Mouse (Mus musculus): ENCODE results near the gene Pde4d. TPM values are rescaled to one million over a fixed set of nuclear protein-coding genes. Genes with fewer than 3 reads are reported as not detected.

The Pde4d gene
- polyA plus RNA-seq, 1 experiment: 15.1 TPM

DNA sequence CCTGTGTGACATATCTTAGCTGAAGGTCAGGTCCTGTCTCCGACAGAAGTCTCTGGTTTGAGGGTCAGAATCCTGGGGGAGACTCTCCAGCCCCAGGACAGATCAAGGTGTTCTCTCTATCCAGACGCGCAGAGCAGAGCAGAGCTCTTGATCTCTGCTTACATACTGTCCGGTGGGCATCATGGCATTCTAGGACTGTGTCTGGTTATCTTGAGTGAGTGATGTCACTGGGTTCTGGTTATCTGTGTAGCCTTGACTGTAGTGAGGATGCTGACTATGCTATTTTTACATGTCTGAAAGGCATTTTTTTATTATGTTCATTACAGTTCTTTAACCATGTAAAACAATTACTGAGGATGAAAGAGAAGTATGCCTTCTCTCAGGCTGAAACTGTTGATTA lies 797.3 kb downstream of the Pde4d start:
- no peaks in the 10 kb centered on the region for H3K79me2 ChIP-seq (ENCODE audit: control insufficient read depth, insufficient read depth)
- TF ChIP-seq FOSL1 (IDR thresholded peaks at IDR 0.05; ENCODE audit: insufficient read depth, low read length, poor library complexity, severe bottlenecking): no peak
- no peak for TF ChIP-seq CTCF (IDR thresholded peaks at IDR 0.05; ENCODE audit: control insufficient read depth, insufficient read depth, insufficient read length)
- no peak for TF ChIP-seq MYOG (IDR thresholded peaks at IDR 0.05; ENCODE audit: control insufficient read depth, extremely low read depth, insufficient read length)
- no peak for TF ChIP-seq CEBPB (IDR thresholded peaks at IDR 0.05; ENCODE audit: low read depth)
- no peak for TF ChIP-seq MYOD1 (IDR thresholded peaks at IDR 0.05; ENCODE audit: control insufficient read depth, insufficient read length, low read depth)
- TF ChIP-seq MAX (IDR thresholded peaks at IDR 0.05): no peak
- no peak for TF ChIP-seq USF1 (IDR thresholded peaks at IDR 0.05; ENCODE audit: low read depth)
- no peak overlapping the region for H3K4me3 ChIP-seq (ENCODE audit: insufficient read depth, poor library complexity, severe bottlenecking)
- H3K27me3 ChIP-seq (ENCODE audit: control insufficient read depth, insufficient read depth, insufficient read length): no peaks in the 10 kb centered on the region
- no peaks in the 10 kb centered on the region for H3K79me3 ChIP-seq (ENCODE audit: low read depth)
- no peaks in the 10 kb centered on the region for H3K36me3 ChIP-seq (ENCODE audit: control insufficient read depth, insufficient read depth)
- H3ac ChIP-seq (ENCODE audit: control insufficient read depth, insufficient read length, low read depth): no peak overlapping the region

DNA sequence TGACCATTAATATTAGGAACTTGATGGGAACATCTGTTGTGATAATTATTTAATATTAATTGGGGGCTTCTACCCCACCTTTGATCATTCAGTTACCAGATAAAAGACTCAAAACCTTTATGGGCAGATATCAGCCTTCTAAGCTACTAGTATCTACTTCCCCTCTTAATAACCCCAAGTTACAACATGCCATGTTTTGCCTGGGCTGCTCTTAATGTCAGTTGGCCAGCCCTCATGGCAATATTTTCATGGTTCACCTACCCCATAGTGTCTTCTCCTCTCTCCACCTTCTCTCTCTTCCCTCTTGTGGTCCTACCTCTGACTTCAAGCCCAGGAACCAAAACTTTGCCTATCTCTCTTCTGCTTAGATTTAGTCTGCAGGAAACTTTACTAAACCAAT lies 799.6 kb downstream of the Pde4d start:
- H3K79me2 ChIP-seq (ENCODE audit: control insufficient read depth, insufficient read depth): no peaks in the 10 kb centered on the region
- no peaks in the 10 kb centered on the region for H3K27me3 ChIP-seq (ENCODE audit: control insufficient read depth, insufficient read depth, insufficient read length)
- H3ac ChIP-seq (ENCODE audit: control insufficient read depth, insufficient read length, low read depth): no peak overlapping the region
- TF ChIP-seq CEBPB (IDR thresholded peaks at IDR 0.05; ENCODE audit: low read depth): no peak
- TF ChIP-seq MYOG (IDR thresholded peaks at IDR 0.05; ENCODE audit: control insufficient read depth, extremely low read depth, insufficient read length): no peak
- no peak for TF ChIP-seq CTCF (IDR thresholded peaks at IDR 0.05; ENCODE audit: control insufficient read depth, insufficient read depth, insufficient read length)
- TF ChIP-seq USF1 (IDR thresholded peaks at IDR 0.05; ENCODE audit: low read depth): no peak
- TF ChIP-seq MAX (IDR thresholded peaks at IDR 0.05): no peak
- TF ChIP-seq MYOD1 (IDR thresholded peaks at IDR 0.05; ENCODE audit: control insufficient read depth, insufficient read length, low read depth): no peak
- no peak for TF ChIP-seq FOSL1 (IDR thresholded peaks at IDR 0.05; ENCODE audit: insufficient read depth, low read length, poor library complexity, severe bottlenecking)
- no peak overlapping the region for H3K4me3 ChIP-seq (ENCODE audit: insufficient read depth, poor library complexity, severe bottlenecking)
- no peaks in the 10 kb centered on the region for H3K36me3 ChIP-seq (ENCODE audit: control insufficient read depth, insufficient read depth)
- H3K79me3 ChIP-seq (ENCODE audit: low read depth): no peaks in the 10 kb centered on the region

DNA sequence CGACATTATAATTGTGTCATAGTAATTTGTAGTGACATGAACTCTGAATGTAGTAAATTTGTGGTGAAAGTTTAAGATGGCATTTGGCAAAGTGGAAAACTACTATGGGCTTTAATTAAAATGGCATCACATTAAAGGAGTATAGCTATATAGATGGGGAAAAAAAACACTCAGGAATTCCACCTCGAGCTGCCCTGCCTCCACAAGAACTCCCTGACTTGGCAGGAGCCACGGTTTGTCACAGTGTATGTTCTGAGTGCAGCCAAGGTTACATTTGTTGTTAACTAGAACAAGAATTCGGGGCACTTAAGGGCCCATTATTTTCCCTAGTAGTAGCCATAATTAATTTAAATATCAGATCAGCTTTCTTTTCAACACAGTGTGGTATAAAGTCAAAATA lies 805.9 kb downstream of the Pde4d start:
- H3K79me3 ChIP-seq (ENCODE audit: low read depth): no peaks in the 10 kb centered on the region
- H3K36me3 ChIP-seq (ENCODE audit: control insufficient read depth, insufficient read depth): no peaks in the 10 kb centered on the region
- H3ac ChIP-seq (ENCODE audit: control insufficient read depth, insufficient read length, low read depth): no peak overlapping the region
- peaks cover 4% of the 10 kb centered on the region for H3K79me2 ChIP-seq (ENCODE audit: control insufficient read depth, insufficient read depth)
- H3K4me3 ChIP-seq (ENCODE audit: insufficient read depth, poor library complexity, severe bottlenecking): no peak overlapping the region
- H3K27me3 ChIP-seq (ENCODE audit: control insufficient read depth, insufficient read depth, insufficient read length): no peaks in the 10 kb centered on the region
- no peak for TF ChIP-seq MAX (IDR thresholded peaks at IDR 0.05)
- TF ChIP-seq MYOD1 (IDR thresholded peaks at IDR 0.05; ENCODE audit: control insufficient read depth, insufficient read length, low read depth): no peak
- no peak for TF ChIP-seq FOSL1 (IDR thresholded peaks at IDR 0.05; ENCODE audit: insufficient read depth, low read length, poor library complexity, severe bottlenecking)
- no peak for TF ChIP-seq CEBPB (IDR thresholded peaks at IDR 0.05; ENCODE audit: low read depth)
- TF ChIP-seq CTCF (IDR thresholded peaks at IDR 0.05; ENCODE audit: control insufficient read depth, insufficient read depth, insufficient read length): no peak
- no peak for TF ChIP-seq MYOG (IDR thresholded peaks at IDR 0.05; ENCODE audit: control insufficient read depth, extremely low read depth, insufficient read length)
- TF ChIP-seq USF1 (IDR thresholded peaks at IDR 0.05; ENCODE audit: low read depth): no peak

DNA sequence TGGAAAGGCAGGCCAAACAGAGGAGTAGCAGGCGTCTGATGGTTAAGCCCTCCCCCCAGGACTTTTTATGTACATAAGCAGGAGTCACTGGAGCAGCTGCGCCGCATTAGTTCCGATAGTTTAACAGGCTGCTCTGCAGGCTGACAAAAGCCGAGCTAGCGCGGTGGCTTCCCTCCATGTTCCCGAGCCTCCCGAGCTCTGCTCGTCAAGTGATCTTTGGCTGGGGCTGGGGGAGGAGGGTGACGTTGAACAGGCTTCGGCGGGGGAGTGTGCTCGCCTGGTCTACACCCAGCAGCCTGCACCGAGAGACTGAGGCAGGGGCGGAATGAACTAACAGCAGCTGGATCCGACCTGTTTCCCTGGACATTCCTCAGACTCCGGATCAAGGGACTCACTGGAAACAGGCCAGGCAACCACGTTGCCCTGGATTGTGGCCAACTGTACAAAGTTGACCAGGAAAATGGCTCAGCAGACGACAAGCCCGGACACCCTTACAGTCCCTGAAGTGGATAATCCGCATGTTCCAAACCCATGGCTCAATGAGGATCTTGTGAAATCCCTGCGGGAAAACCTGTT lies 810.6 kb downstream of the Pde4d start:
- Histone ChIP-seq H3K79me2 (ENCODE audit: control insufficient read depth, insufficient read depth) (peaks cover 44% of the 10 kb centered on the region), H3ac (ENCODE audit: control insufficient read depth, insufficient read length, low read depth) (peak overlapping the region; percentile 39), H3K36me3 (ENCODE audit: control insufficient read depth, insufficient read depth) (no peaks in the 10 kb centered on the region), H3K4me3 (ENCODE audit: insufficient read depth, poor library complexity, severe bottlenecking) (peak overlapping the region; percentile 44), H3K27me3 (ENCODE audit: control insufficient read depth, insufficient read depth, insufficient read length) (no peaks in the 10 kb centered on the region), H3K79me3 (ENCODE audit: low read depth) (peaks cover 7% of the 10 kb centered on the region)
- TF ChIP-seq CEBPB (IDR thresholded peaks at IDR 0.05; ENCODE audit: low read depth) (peak; percentile 23), MYOD1 (IDR thresholded peaks at IDR 0.05; ENCODE audit: control insufficient read depth, insufficient read length, low read depth) (peak; percentile 20), MYOG (IDR thresholded peaks at IDR 0.05; ENCODE audit: control insufficient read depth, extremely low read depth, insufficient read length) (no peak)

DNA sequence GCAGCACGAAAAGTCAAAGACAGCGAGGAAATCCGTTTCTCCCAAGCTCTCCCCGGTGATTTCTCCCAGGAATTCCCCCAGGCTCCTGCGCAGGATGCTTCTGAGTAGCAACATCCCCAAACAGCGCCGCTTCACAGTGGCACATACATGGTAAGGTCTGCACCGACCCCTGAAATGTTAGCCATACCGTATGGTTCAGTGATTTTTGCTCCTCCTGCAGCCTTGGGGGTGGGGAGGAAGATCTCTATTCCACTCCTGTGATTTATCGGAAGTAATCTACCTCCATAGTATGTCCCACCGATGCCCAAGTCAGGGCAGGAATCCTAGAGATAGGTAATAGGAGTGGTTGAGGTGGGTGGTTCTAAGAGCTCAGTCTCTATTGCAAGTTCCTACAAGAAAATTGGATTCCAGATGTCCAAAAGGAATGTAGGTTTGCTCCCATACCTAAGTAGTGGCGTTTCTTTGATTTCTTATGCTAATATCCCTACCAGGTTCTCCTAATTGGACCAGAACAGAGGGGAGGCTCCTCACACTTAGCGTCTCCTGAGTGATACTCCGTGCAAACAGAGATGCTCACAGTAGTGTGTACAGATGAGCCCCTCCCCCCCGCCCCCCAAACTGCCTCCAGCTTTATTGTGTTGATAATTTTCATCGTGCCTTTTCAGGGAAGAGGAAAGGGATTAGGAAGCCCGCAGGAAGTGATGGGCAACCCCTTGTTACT lies 811.2 kb downstream of the Pde4d start:
- Histone ChIP-seq H3K36me3 (ENCODE audit: control insufficient read depth, insufficient read depth) (no peaks in the 10 kb centered on the region), H3K4me3 (ENCODE audit: insufficient read depth, poor library complexity, severe bottlenecking) (peak overlapping the region; percentile 44), H3K27me3 (ENCODE audit: control insufficient read depth, insufficient read depth, insufficient read length) (no peaks in the 10 kb centered on the region), H3ac (ENCODE audit: control insufficient read depth, insufficient read length, low read depth) (peak overlapping the region; percentile 39), H3K79me2 (ENCODE audit: control insufficient read depth, insufficient read depth) (peaks cover 44% of the 10 kb centered on the region), H3K79me3 (ENCODE audit: low read depth) (peaks cover 7% of the 10 kb centered on the region)
- TF ChIP-seq CEBPB (IDR thresholded peaks at IDR 0.05; ENCODE audit: low read depth): no peak
- no peak for TF ChIP-seq USF1 (IDR thresholded peaks at IDR 0.05; ENCODE audit: low read depth)

DNA sequence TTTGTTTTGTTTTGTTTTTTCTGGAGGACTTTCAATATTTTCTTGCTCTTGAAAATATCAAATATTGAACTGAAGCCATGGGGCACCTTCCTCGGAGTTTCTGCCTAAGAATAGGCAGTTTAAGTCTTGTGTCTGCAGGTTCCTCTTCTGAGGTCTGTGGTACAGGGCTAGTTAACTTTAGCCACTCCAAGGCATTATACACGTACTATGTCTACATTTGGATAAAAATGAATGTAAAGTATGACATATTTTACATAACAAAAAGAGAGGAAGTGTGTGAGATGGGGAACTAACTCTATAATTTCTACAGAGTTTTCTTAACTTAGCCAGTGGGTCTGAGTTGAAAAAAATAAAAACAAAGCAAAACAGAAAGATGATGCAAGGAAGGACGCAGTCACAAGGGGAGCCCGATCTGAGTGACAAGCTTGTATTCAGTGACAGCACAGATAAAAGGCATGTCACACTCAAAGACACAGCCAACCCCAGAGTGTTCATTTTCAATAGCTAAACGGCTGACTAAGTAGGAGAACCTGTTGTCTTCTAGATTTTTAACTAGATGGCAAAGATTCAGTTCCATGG lies 812.0 kb downstream of the Pde4d start:
- no peaks in the 10 kb centered on the region for H3K36me3 ChIP-seq (ENCODE audit: control insufficient read depth, insufficient read depth)
- TF ChIP-seq MAX (IDR thresholded peaks at IDR 0.05) (no peak), CEBPB (IDR thresholded peaks at IDR 0.05; ENCODE audit: low read depth) (no peak), CTCF (IDR thresholded peaks at IDR 0.05; ENCODE audit: control insufficient read depth, insufficient read depth, insufficient read length) (no peak), FOSL1 (IDR thresholded peaks at IDR 0.05; ENCODE audit: insufficient read depth, low read length, poor library complexity, severe bottlenecking) (no peak), MYOD1 (IDR thresholded peaks at IDR 0.05; ENCODE audit: control insufficient read depth, insufficient read length, low read depth) (no peak), MYOG (IDR thresholded peaks at IDR 0.05; ENCODE audit: control insufficient read depth, extremely low read depth, insufficient read length) (no peak), USF1 (IDR thresholded peaks at IDR 0.05; ENCODE audit: low read depth) (no peak)
- peaks cover 7% of the 10 kb centered on the region for H3K79me3 ChIP-seq (ENCODE audit: low read depth)
- H3K27me3 ChIP-seq (ENCODE audit: control insufficient read depth, insufficient read depth, insufficient read length): no peaks in the 10 kb centered on the region
- no peak overlapping the region for H3ac ChIP-seq (ENCODE audit: control insufficient read depth, insufficient read length, low read depth)
- no peak overlapping the region for H3K4me3 ChIP-seq (ENCODE audit: insufficient read depth, poor library complexity, severe bottlenecking)
- peaks cover 44% of the 10 kb centered on the region for H3K79me2 ChIP-seq (ENCODE audit: control insufficient read depth, insufficient read depth)
